In the genomic region with DNA sequence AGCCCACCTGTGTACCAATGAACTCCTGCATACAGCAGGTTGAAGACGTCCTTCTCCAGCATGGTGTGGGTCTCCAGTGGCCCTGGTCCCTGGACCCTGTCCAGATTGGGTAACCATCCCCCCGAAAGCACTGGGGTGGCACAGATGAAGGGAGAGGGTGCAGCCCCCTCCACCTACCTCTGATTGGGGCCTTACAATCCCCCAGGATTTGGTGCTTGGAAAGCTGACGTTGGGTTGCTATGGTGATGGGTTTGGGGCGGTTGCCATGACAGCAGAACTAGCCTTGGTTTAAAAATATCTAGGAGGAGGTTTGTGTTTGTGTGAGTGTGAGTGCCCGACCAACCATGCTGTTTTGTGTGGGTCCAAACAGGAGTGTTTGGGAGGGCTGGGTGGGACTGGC, we compare ENCODE assay signal across 8 mouse cellular contexts. TPM values are rescaled to one million over a fixed set of nuclear protein-coding genes. Genes with fewer than 3 reads are reported as not detected.
DNase-seq lines count a peak whose midpoint lies in the region; ATAC-seq and TF ChIP-seq lines count a peak whose summit lies in the region.

No protein-coding gene starts in this region.

- no peak for ATAC-seq in cerebellum, adult (ENCODE audit: insufficient number of reproducible peaks, low FRiP score, low TSS enrichment)
- ATAC-seq in hindbrain, embryonic 13.5 days (ENCODE audit: low FRiP score): peak; percentile 1
- no peak for ATAC-seq in megakaryocyte, adult 5-6 weeks (ENCODE audit: poor library complexity, severe bottlenecking)
- ATAC-seq in intestine, postnatal 0 days: no peak

- 18% methylated on average over 5 of the region's 5 CpGs for whole genome bisulfite sequencing in cerebellum, adult 2 months
- WGBS in hindbrain, embryonic 13.5 days: 11% methylated on average over 5 of the region's 5 CpGs
- 46% methylated on average over 5 of the region's 5 CpGs for WGBS in intestine, postnatal 0 days

- TF ChIP-seq POLR2A in cerebellum, adult 2 months (IDR thresholded peaks at IDR 0.05; ENCODE audit: borderline replicate concordance, insufficient read depth, low read length): no peak

- peak overlapping the region; percentile 63; the same call in 1 of the 2 replicates for H3K9ac ChIP-seq in hindbrain, embryonic 13.5 days
- H3K9ac ChIP-seq in intestine, postnatal 0 days (ENCODE audit: low read depth, low read length): no peak overlapping the region

- DNase-seq in cerebellum, adult 2 months: peak; percentile 28 to 29
- peak; percentile 60 for DNase-seq in left cerebral cortex, postnatal 4 days
- DNase-seq in right cerebral cortex, postnatal 14 days: peak; percentile 78
- DNase-seq in thymus, postnatal 36 days: no peak

- H3K27ac ChIP-seq in cerebellum, adult 2 months (ENCODE audit: insufficient read depth, low read length): no peak overlapping the region
- H3K27ac ChIP-seq in hindbrain, embryonic 13.5 days: peak overlapping the region; percentile 98
- H3K27ac ChIP-seq in intestine, postnatal 0 days (ENCODE audit: low read depth, low read length): no peak overlapping the region

- peak overlapping the region; percentile 59 for H3K4me2 ChIP-seq in hindbrain, embryonic 13.5 days
- no peak overlapping the region for H3K4me2 ChIP-seq in intestine, postnatal 0 days (replicated peaks; ENCODE audit: low read depth)

- no peaks in the 10 kb centered on the region for H3K9me3 ChIP-seq in hindbrain, embryonic 13.5 days
- H3K9me3 ChIP-seq in intestine, postnatal 0 days (ENCODE audit: control insufficient read depth): no peaks in the 10 kb centered on the region

- H3K4me3 ChIP-seq in cerebellum, adult 2 months (replicated peaks; ENCODE audit: insufficient read depth, low read depth, low read length): no peak overlapping the region
- no peak overlapping the region for H3K4me3 ChIP-seq in hindbrain, embryonic 13.5 days
- no peak overlapping the region for H3K4me3 ChIP-seq in intestine, postnatal 0 days (ENCODE audit: low read depth, low read length)

- no peaks in the 10 kb centered on the region for H3K36me3 ChIP-seq in hindbrain, embryonic 13.5 days
- no peaks in the 10 kb centered on the region for H3K36me3 ChIP-seq in intestine, postnatal 0 days (ENCODE audit: control insufficient read depth, insufficient read depth)

- peaks cover 17% of the 10 kb centered on the region for H3K4me1 ChIP-seq in cerebellum, adult 2 months (ENCODE audit: control insufficient read depth, insufficient read depth, low read length)
- H3K4me1 ChIP-seq in hindbrain, embryonic 13.5 days (replicated peaks): peaks cover 54% of the 10 kb centered on the region
- H3K4me1 ChIP-seq in intestine, postnatal 0 days (replicated peaks; ENCODE audit: control insufficient read depth, insufficient read depth, low read length): no peaks in the 10 kb centered on the region; the same call in 1 of the 2 replicates

- no peak for TF ChIP-seq CTCF in cerebellum, adult 2 months (IDR thresholded peaks at IDR 0.05; ENCODE audit: borderline replicate concordance, insufficient read depth, low read depth, low read length)
- no peak for TF ChIP-seq CTCF in intestine, postnatal 0 days (IDR thresholded peaks at IDR 0.05; ENCODE audit: low read depth)

- H3K27me3 ChIP-seq in cerebellum, adult 2 months (ENCODE audit: control insufficient read depth, insufficient read depth, low read length): no peaks in the 10 kb centered on the region
- H3K27me3 ChIP-seq in hindbrain, embryonic 13.5 days: no peaks in the 10 kb centered on the region
- H3K27me3 ChIP-seq in intestine, postnatal 0 days (replicated peaks; ENCODE audit: control insufficient read depth, insufficient read depth, low read length): peaks cover 38% of the 10 kb centered on the region

- intact Hi-C loops in left cerebral cortex, postnatal 4 days (cut with DNase I): no loop called here

RNA-seq across cellular contexts. Expression of a gene that starts 2.9 kb away (rescaled TPM):
- 12.8 and 14.5 TPM in 2 replicates for polyA plus RNA-seq in cerebellum, adult 2 months (2012; rRNA removed)
- 14.9 and 15.8 TPM in 2 replicates for polyA plus RNA-seq in hindbrain, embryonic 13.5 days (2015; fragmentation: Nextera tagmentation; extraction: Ambion mirVana)
- total RNA-seq in left cerebral cortex, postnatal 4 days (2021): 100 to 1,000 TPM; 152 to 154 TPM
- not detected in 2 replicates for total RNA-seq in megakaryocyte, adult 5-6 weeks (2015)
- not detected in 2 replicates for total RNA-seq in megakaryocyte, adult 5-6 weeks (2017)
- polyA plus RNA-seq in intestine, postnatal 0 days (2015; fragmentation: Nextera tagmentation; extraction: Ambion mirVana): 0.18 and 0.24 TPM in 2 replicates

RNA-seq across cellular contexts. Expression of a gene that starts 12.6 kb away (rescaled TPM):
- polyA plus RNA-seq in cerebellum, adult 2 months (2012; rRNA removed): 16.3 and 17.6 TPM in 2 replicates
- polyA plus RNA-seq in hindbrain, embryonic 13.5 days (2015; fragmentation: Nextera tagmentation; extraction: Ambion mirVana): 23.5 and 23.6 TPM in 2 replicates
- 10 to 100 TPM; 16.0 to 23.3 TPM for total RNA-seq in left cerebral cortex, postnatal 4 days (2021)
- 12.9 and 15.3 TPM in 2 replicates for total RNA-seq in megakaryocyte, adult 5-6 weeks (2015)
- 8.9 and 12.2 TPM in 2 replicates for total RNA-seq in megakaryocyte, adult 5-6 weeks (2017)
- 13.5 and 15.1 TPM in 2 replicates for polyA plus RNA-seq in intestine, postnatal 0 days (2015; fragmentation: Nextera tagmentation; extraction: Ambion mirVana)

RNA-seq across cellular contexts. Expression of a gene that starts 51.7 kb away (rescaled TPM):
- 17.3 TPM in 2 replicates for polyA plus RNA-seq in cerebellum, adult 2 months (2012; rRNA removed)
- polyA plus RNA-seq in hindbrain, embryonic 13.5 days (2015; fragmentation: Nextera tagmentation; extraction: Ambion mirVana): 13.7 TPM in 2 replicates
- 10 to 100 TPM; 16.1 to 16.8 TPM for total RNA-seq in left cerebral cortex, postnatal 4 days (2021)
- total RNA-seq in megakaryocyte, adult 5-6 weeks (2015): 492 and 634 TPM in 2 replicates
- total RNA-seq in megakaryocyte, adult 5-6 weeks (2017): 78.5 and 108 TPM in 2 replicates
- polyA plus RNA-seq in intestine, postnatal 0 days (2015; fragmentation: Nextera tagmentation; extraction: Ambion mirVana): 141 and 155 TPM in 2 replicates

Comparison
In these comparisons a context has a peak if more than half of its experiments do, and no peak if none do; other contexts are left out.
1. DNase-seq: peak in cerebellum, adult 2 months (2 of 2), left cerebral cortex, postnatal 4 days (single experiment) and right cerebral cortex, postnatal 14 days (single experiment); none in thymus, postnatal 36 days (0 of 2).
2. RNA of a gene that starts 2.9 kb away (polyA plus RNA-seq): 14.9 to 15.8 TPM in hindbrain, embryonic 13.5 days and 12.8 to 14.5 TPM in cerebellum, adult 2 months; 0.18 to 0.24 TPM in intestine, postnatal 0 days; every median in the first group is over 10 times any median in the second.